Mouse (Mus musculus) forelimb bud, embryonic 11.5 days (tissue): ENCODE data around the gene Npat.

Experiments
- DNase-seq: peaks from one replicate; pipeline ENCODE4 v3.0.0-alpha.2; 2012; ENCODE audit warnings: low read depth, low spot score

The Npat gene

GRCm38 (mm10) chr9:53536558-53537320 is at the start of gene Npat, which contains the start of gene Atm:
Npat (plus strand) TSS chr9:53537047.
Atm (minus strand) TSS chr9:53536740.
- DNase-seq = peak; percentile 100

- DNase-seq = no peak
These were observed 28.8 kb upstream of the Npat start for GRCm38 (mm10) chr9:53508053-53508452.

GRCm38 (mm10) chr9:53514091-53514490 is 22.8 kb upstream of the Npat start:
- no peak for DNase-seq

GRCm38 (mm10) chr9:53517373-53518009 is 19.4 kb upstream of the Npat start:
- no peak for DNase-seq

GRCm38 (mm10) chr9:53535416-53536320 is 1.2 kb upstream of the Npat start:
- DNase-seq = peak; percentile 1

GRCm38 (mm10) chr9:53537336-53537965 is 604 bp downstream of the Npat start:
- peak; percentile 9 for DNase-seq

GRCm38 (mm10) chr9:53570662-53571061 is 33.8 kb downstream of the Npat start:
- DNase-seq = no peak

GRCm38 (mm10) chr9:53572516-53573307 is 35.9 kb downstream of the Npat start:
- no peak for DNase-seq

GRCm38 (mm10) chr9:53575721-53576120 is 38.9 kb downstream of the Npat start:
- DNase-seq = no peak

- DNase-seq = no peak
These were observed 45.0 kb downstream of the Npat start for GRCm38 (mm10) chr9:53581870-53582269.

GRCm38 (mm10) chr9:53594764-53595163 is 57.9 kb downstream of the Npat start:
- DNase-seq = peak; percentile 71

GRCm38 (mm10) chr9:53596971-53597600 is 60.2 kb downstream of the Npat start:
- DNase-seq = no peak

GRCm38 (mm10) chr9:53598631-53599030 is 61.8 kb downstream of the Npat start:
- no peak for DNase-seq

- DNase-seq = no peak
These were observed 64.7 kb downstream of the Npat start for GRCm38 (mm10) chr9:53601541-53601940.

GRCm38 (mm10) chr9:53603384-53603783 is 66.5 kb downstream of the Npat start:
- DNase-seq = no peak

GRCm38 (mm10) chr9:53603849-53604248 is 67.0 kb downstream of the Npat start:
- DNase-seq = no peak

- DNase-seq = no peak
These were observed 68.1 kb downstream of the Npat start for GRCm38 (mm10) chr9:53604954-53605353.

GRCm38 (mm10) chr9:53607192-53607591 is 70.3 kb downstream of the Npat start:
- no peak for DNase-seq

GRCm38 (mm10) chr9:53607816-53608215 is 71.0 kb downstream of the Npat start:
- no peak for DNase-seq

- DNase-seq = no peak
These were observed 72.6 kb downstream of the Npat start for GRCm38 (mm10) chr9:53609306-53609967.
